Mouse (Mus musculus): Measurements from ENCODE around the gene Sympk. TPM values are rescaled to one million over a fixed set of nuclear protein-coding genes. Genes with fewer than 3 reads are reported as not detected.

The Sympk gene
- polyA plus RNA-seq, 1 experiment from 2014 or later: 10.4 TPM

GRCm38 (mm10) chr7:19000421-19000820, 23.8 kb upstream of the Sympk start:
- H3K36me3 ChIP-seq (ENCODE audit: insufficient read depth, low read length): no peaks in the 10 kb centered on the region
- 52% methylated on average over 10 of the region's 10 CpGs for WGBS
- ATAC-seq (no peak), DNase-seq (ENCODE audit: low spot score) (no peak)
- no peaks in the 10 kb centered on the region for H3K9me3 ChIP-seq (ENCODE audit: low read length)
- TF ChIP-seq EP300 (IDR thresholded peaks at IDR 0.05): no peak
- no peak for TF ChIP-seq CTCF (IDR thresholded peaks at IDR 0.05)
- peak overlapping the region; percentile 54 for H3K4me2 ChIP-seq (replicated peaks; ENCODE audit: low read depth, low read length)
- H3K9ac ChIP-seq (replicated peaks; ENCODE audit: low read depth): no peak overlapping the region
- no peaks in the 10 kb centered on the region for H3K27me3 ChIP-seq (replicated peaks; ENCODE audit: insufficient read depth, low read length)
- H3K4me3 ChIP-seq (ENCODE audit: low read depth, low read length): peak overlapping the region; percentile 24
- peak overlapping the region; percentile 86; the same call in 1 of the 2 replicates for H3K27ac ChIP-seq (ENCODE audit: low read length)
- peaks cover 19% of the 10 kb centered on the region for H3K4me1 ChIP-seq (ENCODE audit: insufficient read depth, low read depth, low read length)

DNA sequence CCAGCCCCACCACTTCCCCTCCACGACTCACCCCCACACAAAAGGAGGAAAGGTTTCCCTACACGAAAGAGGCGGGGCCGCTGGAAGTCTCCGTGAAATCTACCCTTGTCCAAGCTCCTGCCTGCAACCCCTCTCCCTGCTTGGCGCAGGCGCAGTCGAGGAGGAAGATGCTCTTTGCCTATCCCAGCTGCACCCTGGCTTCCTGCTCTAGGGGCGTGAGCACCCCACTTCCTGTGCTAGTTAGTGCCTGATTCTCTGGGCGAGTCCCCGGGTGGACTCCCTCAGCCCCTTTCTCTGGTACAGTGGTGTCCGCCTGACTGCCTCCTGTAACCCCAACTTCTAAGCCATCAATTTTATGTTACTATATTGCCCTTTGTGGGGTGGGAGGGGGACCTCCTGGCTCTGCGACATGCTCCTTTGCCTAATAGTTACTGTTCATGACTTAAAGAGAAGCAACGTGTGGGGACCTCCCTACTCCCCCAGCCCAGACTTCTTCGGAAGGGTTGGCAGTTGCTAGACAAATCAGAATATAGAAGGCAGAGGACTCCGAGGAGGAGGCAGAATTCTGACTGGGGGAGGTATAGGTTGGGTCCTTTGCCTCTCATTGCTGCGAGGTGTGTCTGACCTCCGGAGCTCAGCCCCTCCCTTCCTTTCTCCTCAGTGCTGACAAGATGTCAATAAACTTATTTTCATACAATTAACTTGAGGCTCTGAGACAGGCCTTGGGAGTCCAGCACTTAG, 22.9 kb upstream of the Sympk start:
- no peaks in the 10 kb centered on the region for H3K27me3 ChIP-seq (replicated peaks; ENCODE audit: insufficient read depth, low read length)
- H3K9ac ChIP-seq (replicated peaks; ENCODE audit: low read depth): no peak overlapping the region
- peak overlapping the region; percentile 86 for H3K27ac ChIP-seq (ENCODE audit: low read length)
- DNase-seq (ENCODE audit: low spot score) (peak; percentile 66), ATAC-seq (peak; percentile 14; the same call in 1 of the 2 replicates)
- H3K4me3 ChIP-seq (ENCODE audit: low read depth, low read length): peak overlapping the region; percentile 24; the same call in 1 of the 2 replicates
- peaks cover 27% of the 10 kb centered on the region for H3K4me1 ChIP-seq (ENCODE audit: insufficient read depth, low read depth, low read length)
- TF ChIP-seq EP300 (IDR thresholded peaks at IDR 0.05) (no peak), CTCF (IDR thresholded peaks at IDR 0.05) (no peak)
- no peaks in the 10 kb centered on the region for H3K36me3 ChIP-seq (ENCODE audit: insufficient read depth, low read length)
- peak overlapping the region; percentile 54 for H3K4me2 ChIP-seq (replicated peaks; ENCODE audit: low read depth, low read length)
- 40% methylated on average over 15 of the region's 18 CpGs for WGBS
- H3K9me3 ChIP-seq (ENCODE audit: low read length): no peaks in the 10 kb centered on the region

GRCm38 (mm10) chr7:19001807-19002085, 22.4 kb upstream of the Sympk start:
- H3K4me3 ChIP-seq (ENCODE audit: low read depth, low read length): no peak overlapping the region
- H3K27ac ChIP-seq (ENCODE audit: low read length): peak overlapping the region; percentile 86
- ATAC-seq (no peak), DNase-seq (ENCODE audit: low spot score) (no peak)
- H3K27me3 ChIP-seq (replicated peaks; ENCODE audit: insufficient read depth, low read length): no peaks in the 10 kb centered on the region
- no peak overlapping the region; the same call in 1 of the 2 replicates for H3K4me2 ChIP-seq (replicated peaks; ENCODE audit: low read depth, low read length)
- H3K9me3 ChIP-seq (ENCODE audit: low read length): no peaks in the 10 kb centered on the region
- WGBS: 63% methylated on average over 3 of the region's 3 CpGs
- H3K9ac ChIP-seq (replicated peaks; ENCODE audit: low read depth): no peak overlapping the region
- peaks cover 28% of the 10 kb centered on the region for H3K4me1 ChIP-seq (ENCODE audit: insufficient read depth, low read depth, low read length)
- no peaks in the 10 kb centered on the region for H3K36me3 ChIP-seq (ENCODE audit: insufficient read depth, low read length)
- no peak for TF ChIP-seq CTCF (IDR thresholded peaks at IDR 0.05)
- TF ChIP-seq EP300 (IDR thresholded peaks at IDR 0.05): no peak

GRCm38 (mm10) chr7:19002115-19002514, 22.1 kb upstream of the Sympk start:
- peak overlapping the region; percentile 58; the same call in 1 of the 2 replicates for H3K9ac ChIP-seq (replicated peaks; ENCODE audit: low read depth)
- ATAC-seq (no peak), DNase-seq (ENCODE audit: low spot score) (peak; percentile 60)
- H3K36me3 ChIP-seq (ENCODE audit: insufficient read depth, low read length): no peaks in the 10 kb centered on the region
- H3K27ac ChIP-seq (ENCODE audit: low read length): peak overlapping the region; percentile 86
- peak overlapping the region; percentile 70 for H3K4me2 ChIP-seq (replicated peaks; ENCODE audit: low read depth, low read length)
- TF ChIP-seq CTCF (IDR thresholded peaks at IDR 0.05): no peak
- TF ChIP-seq EP300 (IDR thresholded peaks at IDR 0.05): peak; percentile 18; the same call in 1 of the 2 replicates
- peak overlapping the region; percentile 38; the same call in 1 of the 2 replicates for H3K4me3 ChIP-seq (ENCODE audit: low read depth, low read length)
- no peaks in the 10 kb centered on the region for H3K27me3 ChIP-seq (replicated peaks; ENCODE audit: insufficient read depth, low read length)
- peaks cover 31% of the 10 kb centered on the region for H3K4me1 ChIP-seq (ENCODE audit: insufficient read depth, low read depth, low read length)
- H3K9me3 ChIP-seq (ENCODE audit: low read length): no peaks in the 10 kb centered on the region
- 7% methylated on average over 4 of the region's 4 CpGs for WGBS

GRCm38 (mm10) chr7:19002848-19003498, 21.2 kb upstream of the Sympk start:
- Histone ChIP-seq H3K9ac (replicated peaks; ENCODE audit: low read depth) (peak overlapping the region; percentile 58), H3K4me2 (replicated peaks; ENCODE audit: low read depth, low read length) (peak overlapping the region; percentile 70), H3K4me3 (ENCODE audit: low read depth, low read length) (peak overlapping the region; percentile 38), H3K27ac (ENCODE audit: low read length) (peak overlapping the region; percentile 86), H3K9me3 (ENCODE audit: low read length) (no peaks in the 10 kb centered on the region), H3K27me3 (replicated peaks; ENCODE audit: insufficient read depth, low read length) (no peaks in the 10 kb centered on the region), H3K36me3 (ENCODE audit: insufficient read depth, low read length) (no peaks in the 10 kb centered on the region), H3K4me1 (ENCODE audit: insufficient read depth, low read depth, low read length) (peaks cover 38% of the 10 kb centered on the region)
- ATAC-seq: peak; percentile 65
- DNase-seq (ENCODE audit: low spot score): peak; percentile 96
- TF ChIP-seq CTCF (IDR thresholded peaks at IDR 0.05) (no peak), EP300 (IDR thresholded peaks at IDR 0.05) (no peak; the same call in 1 of the 2 replicates)
- under 1% methylated on average over 17 of the region's 17 CpGs for WGBS

- no peaks in the 10 kb centered on the region for H3K9me3 ChIP-seq (ENCODE audit: low read length)
- peak; percentile 97 for DNase-seq (ENCODE audit: low spot score)
- no peaks in the 10 kb centered on the region for H3K27me3 ChIP-seq (replicated peaks; ENCODE audit: insufficient read depth, low read length)
- under 1% methylated on average over 68 of the region's 90 CpGs for WGBS
- H3K9ac ChIP-seq (replicated peaks; ENCODE audit: low read depth): peak within 1 kb of the TSS; percentile 65
- peak within 1 kb of the TSS; percentile 78 for H3K4me3 ChIP-seq (ENCODE audit: low read depth, low read length)
- TF ChIP-seq CTCF (IDR thresholded peaks at IDR 0.05): no peak
- TF ChIP-seq EP300 (IDR thresholded peaks at IDR 0.05): no peak
- H3K27ac ChIP-seq (ENCODE audit: low read length): peak within 1 kb of the TSS; percentile 90
- H3K4me1 ChIP-seq (ENCODE audit: insufficient read depth, low read depth, low read length): peaks cover 38% of the 10 kb centered on the region
- peak within 1 kb of the TSS; percentile 95 for H3K4me2 ChIP-seq (replicated peaks; ENCODE audit: low read depth, low read length)
- peak; percentile 78 for ATAC-seq
- no peaks in the 10 kb centered on the region for H3K36me3 ChIP-seq (ENCODE audit: insufficient read depth, low read length)
These were observed 20.1 kb upstream of the Sympk start, which contains the start of gene Irf2bp1 for GRCm38 (mm10) chr7:19003902-19004630. TSS of gene Irf2bp1 (plus strand) at chr7:19004044.

All from lung, postnatal 0 days (tissue).